Mouse (Mus musculus): ENCODE measurements around the gene Tbc1d1.

GRCm38 (mm10) chr5:64190892-64191291 is 34.8 kb downstream of the Tbc1d1 start:
- TF ChIP-seq MAX (IDR thresholded peaks at IDR 0.05; ENCODE audit: low read length) (no peak), NRF1 (IDR thresholded peaks at IDR 0.05; ENCODE audit: low read depth, low read length) (no peak)
